Mouse (Mus musculus): ENCODE measurements around the gene Ciz1. TPM values are rescaled to one million over a fixed set of nuclear protein-coding genes. Genes with fewer than 3 reads are reported as not detected.

Ciz1 gene
- polyA plus RNA-seq (2015; fragmentation: Nextera tagmentation; extraction: Ambion mirVana) = 49.9 and 51.1 TPM in 2 replicates

GRCm38 (mm10) chr2:32352151-32353006 lies at the start of gene Ciz1:
Gene Ciz1 (plus strand): TSS chr2:32352327.
- WGBS = under 1% methylated on average over 30 of the region's 52 CpGs
- ATAC-seq (ENCODE audit: low read depth) = peak; percentile 78
- H3K4me2 ChIP-seq = peak within 1 kb of the TSS; percentile 73

GRCm38 (mm10) chr2:32302952-32303351 lies 49.2 kb upstream of the Ciz1 start:
- Histone ChIP-seq H3K27ac (replicated peaks) (no peak overlapping the region), H3K9me3 (no peaks in the 10 kb centered on the region), H3K27me3 (no peaks in the 10 kb centered on the region), H3K4me2 (no peak overlapping the region), H3K4me3 (no peak overlapping the region), H3K4me1 (replicated peaks) (no peaks in the 10 kb centered on the region), H3K9ac (no peak overlapping the region), H3K36me3 (peaks cover 99% of the 10 kb centered on the region)
- no peak for ATAC-seq (ENCODE audit: low read depth)
- 87% methylated on average over 10 of the region's 10 CpGs for WGBS

More at GRCm38 (mm10) chr2:32352151-32353006, at the start of gene Ciz1:
- H3K27ac ChIP-seq (replicated peaks) = peak within 1 kb of the TSS; percentile 96
- H3K27me3 ChIP-seq = no peaks in the 10 kb centered on the region
- peaks cover 4% of the 10 kb centered on the region; the same call in 1 of the 2 replicates for H3K36me3 ChIP-seq
- peak within 1 kb of the TSS; percentile 74 for H3K4me3 ChIP-seq
- H3K9me3 ChIP-seq = no peaks in the 10 kb centered on the region
- H3K9ac ChIP-seq = peak within 1 kb of the TSS; percentile 89
- H3K4me1 ChIP-seq (replicated peaks) = peaks cover 34% of the 10 kb centered on the region

- Histone ChIP-seq H3K27me3 (no peaks in the 10 kb centered on the region), H3K9ac (0 out of 2 replicates have a peak overlapping the region, but pooled peaks have one; percentile 22), H3K4me3 (no peak overlapping the region), H3K9me3 (no peaks in the 10 kb centered on the region), H3K4me2 (no peak overlapping the region), H3K27ac (replicated peaks) (no peak overlapping the region), H3K4me1 (replicated peaks) (no peaks in the 10 kb centered on the region), H3K36me3 (peaks cover 99% of the 10 kb centered on the region)
- ATAC-seq (ENCODE audit: low read depth) = no peak
- WGBS = 60% methylated on average over 8 of the region's 8 CpGs
Measured at GRCm38 (mm10) chr2:32304145-32304832, 47.8 kb upstream of the Ciz1 start.

GRCm38 (mm10) chr2:32305668-32306067 lies 46.5 kb upstream of the Ciz1 start:
- Histone ChIP-seq H3K4me1 (replicated peaks) (0 out of 2 replicates have a peak, but pooled peaks cover 2% of the 10 kb centered on the region), H3K4me2 (no peak overlapping the region), H3K27me3 (peaks cover 4% of the 10 kb centered on the region; the same call in 1 of the 2 replicates), H3K9me3 (no peaks in the 10 kb centered on the region), H3K36me3 (peaks cover 100% of the 10 kb centered on the region), H3K4me3 (no peak overlapping the region), H3K27ac (replicated peaks) (no peak overlapping the region), H3K9ac (no peak overlapping the region)
- 91% methylated on average over 5 of the region's 5 CpGs for WGBS
- ATAC-seq (ENCODE audit: low read depth) = no peak

GRCm38 (mm10) chr2:32306176-32306575 lies 46.0 kb upstream of the Ciz1 start:
- H3K4me1 ChIP-seq (replicated peaks) = peaks cover 6% of the 10 kb centered on the region; the same call in 1 of the 2 replicates
- H3K36me3 ChIP-seq = peaks cover 99% of the 10 kb centered on the region
- H3K9ac ChIP-seq = no peak overlapping the region
- no peak overlapping the region for H3K4me2 ChIP-seq
- peaks cover 7% of the 10 kb centered on the region for H3K27me3 ChIP-seq
- ATAC-seq (ENCODE audit: low read depth) = no peak
- H3K27ac ChIP-seq (replicated peaks) = no peak overlapping the region
- H3K4me3 ChIP-seq = no peak overlapping the region
- whole genome bisulfite sequencing = 78% methylated on average over 9 of the region's 9 CpGs
- H3K9me3 ChIP-seq = no peaks in the 10 kb centered on the region

GRCm38 (mm10) chr2:32307247-32307798 lies 44.8 kb upstream of the Ciz1 start:
- peaks cover 17% of the 10 kb centered on the region for H3K4me1 ChIP-seq (replicated peaks)
- H3K27me3 ChIP-seq = peaks cover 15% of the 10 kb centered on the region
- no peak overlapping the region for H3K27ac ChIP-seq (replicated peaks)
- H3K9me3 ChIP-seq = no peaks in the 10 kb centered on the region
- H3K4me3 ChIP-seq = no peak overlapping the region
- H3K36me3 ChIP-seq = peaks cover 88% of the 10 kb centered on the region
- H3K9ac ChIP-seq = no peak overlapping the region
- no peak overlapping the region for H3K4me2 ChIP-seq
- WGBS = 93% methylated on average over 6 of the region's 6 CpGs
- no peak for ATAC-seq (ENCODE audit: low read depth)

GRCm38 (mm10) chr2:32307941-32308760 lies 44.0 kb upstream of the Ciz1 start:
- Histone ChIP-seq H3K36me3 (peaks cover 80% of the 10 kb centered on the region), H3K4me1 (replicated peaks) (peaks cover 21% of the 10 kb centered on the region), H3K4me3 (no peak overlapping the region), H3K27ac (replicated peaks) (no peak overlapping the region), H3K9me3 (no peaks in the 10 kb centered on the region), H3K9ac (no peak overlapping the region), H3K4me2 (no peak overlapping the region), H3K27me3 (peaks cover 15% of the 10 kb centered on the region)
- no peak for ATAC-seq (ENCODE audit: low read depth)
- WGBS = 50% methylated on average over 8 of the region's 8 CpGs

- Histone ChIP-seq H3K36me3 (peaks cover 71% of the 10 kb centered on the region), H3K9me3 (no peaks in the 10 kb centered on the region), H3K4me3 (no peak overlapping the region), H3K4me1 (replicated peaks) (peaks cover 21% of the 10 kb centered on the region), H3K27me3 (peaks cover 22% of the 10 kb centered on the region), H3K27ac (replicated peaks) (0 out of 2 replicates have a peak overlapping the region, but pooled peaks have one; percentile 5), H3K9ac (no peak overlapping the region), H3K4me2 (no peak overlapping the region)
- no peak for ATAC-seq (ENCODE audit: low read depth)
- 87% methylated on average over 16 of the region's 16 CpGs for WGBS
Measured at GRCm38 (mm10) chr2:32308870-32309568, 43.1 kb upstream of the Ciz1 start.

- H3K36me3 ChIP-seq = peaks cover 65% of the 10 kb centered on the region
- H3K9ac ChIP-seq = no peak overlapping the region
Measured at GRCm38 (mm10) chr2:32310096-32310845, 41.9 kb upstream of the Ciz1 start.

GRCm38 (mm10) chr2:32311443-32312317 lies 40.4 kb upstream of the Ciz1 start:
- peaks cover 21% of the 10 kb centered on the region for H3K4me1 ChIP-seq (replicated peaks)
- peak overlapping the region; percentile 48 for H3K4me3 ChIP-seq
- no peaks in the 10 kb centered on the region for H3K9me3 ChIP-seq
- no peak for ATAC-seq (ENCODE audit: low read depth)
- H3K4me2 ChIP-seq = peak overlapping the region; percentile 90
- H3K36me3 ChIP-seq = peaks cover 61% of the 10 kb centered on the region
- peaks cover 34% of the 10 kb centered on the region for H3K27me3 ChIP-seq
- 10% methylated on average over 40 of the region's 42 CpGs for WGBS
- H3K9ac ChIP-seq = peak overlapping the region; percentile 75
- H3K27ac ChIP-seq (replicated peaks) = no peak overlapping the region

More at GRCm38 (mm10) chr2:32310096-32310845, 41.9 kb upstream of the Ciz1 start:
- H3K4me2 ChIP-seq = 0 out of 2 replicates have a peak overlapping the region, but pooled peaks have one; percentile 90
- H3K4me1 ChIP-seq (replicated peaks) = peaks cover 21% of the 10 kb centered on the region
- peaks cover 29% of the 10 kb centered on the region for H3K27me3 ChIP-seq
- H3K27ac ChIP-seq (replicated peaks) = no peak overlapping the region
- ATAC-seq (ENCODE audit: low read depth) = no peak
- WGBS = 86% methylated on average over 18 of the region's 18 CpGs
- H3K9me3 ChIP-seq = no peaks in the 10 kb centered on the region
- no peak overlapping the region for H3K4me3 ChIP-seq
